Mouse (Mus musculus): ENCODE measurements around the gene Lgals3bp. TPM values are rescaled to one million over a fixed set of nuclear protein-coding genes. Genes with fewer than 3 reads are reported as not detected.

Lgals3bp gene
- polyA plus RNA-seq, 1 experiment from 2014 or later = 3.6 TPM

- Histone ChIP-seq H3K27ac (replicated peaks) (peak within 1 kb of the TSS; percentile 72), H3K4me2 (peak within 1 kb of the TSS; percentile 86), H3K9me3 (replicated peaks) (no peaks in the 10 kb centered on the region), H3K36me3 (no peaks in the 10 kb centered on the region), H3K4me3 (replicated peaks) (peak within 1 kb of the TSS; percentile 67), H3K9ac (replicated peaks) (peak within 1 kb of the TSS; percentile 75), H3K4me1 (peaks cover 51% of the 10 kb centered on the region), H3K27me3 (replicated peaks) (no peaks in the 10 kb centered on the region)
- ATAC-seq (ENCODE audit: low FRiP score) = peak; percentile 93
- WGBS = under 1% methylated on average over 50 of the region's 50 CpGs
Measured at GRCm38 (mm10) chr11:118418834-118419504, 17.1 kb upstream of the Lgals3bp start, which contains the start of gene Cant1. TSS of gene Cant1 (minus strand) at chr11:118419086.

GRCm38 (mm10) chr11:118418442-118418833 is 16.5 kb upstream of the Lgals3bp start:
- WGBS = 2% methylated on average over 12 of the region's 12 CpGs
- peak overlapping the region; percentile 75 for H3K9ac ChIP-seq (replicated peaks)
- peak overlapping the region; percentile 67 for H3K4me3 ChIP-seq (replicated peaks)
- no peaks in the 10 kb centered on the region for H3K27me3 ChIP-seq (replicated peaks)
- H3K9me3 ChIP-seq (replicated peaks) = no peaks in the 10 kb centered on the region
- H3K27ac ChIP-seq (replicated peaks) = peak overlapping the region; percentile 70
- no peaks in the 10 kb centered on the region for H3K36me3 ChIP-seq
- peaks cover 45% of the 10 kb centered on the region for H3K4me1 ChIP-seq
- ATAC-seq (ENCODE audit: low FRiP score) = peak; percentile 43
- peak overlapping the region; percentile 85 for H3K4me2 ChIP-seq

GRCm38 (mm10) chr11:118417496-118417895 is 15.6 kb upstream of the Lgals3bp start:
- no peak for ATAC-seq (ENCODE audit: low FRiP score)
- H3K9me3 ChIP-seq (replicated peaks) = no peaks in the 10 kb centered on the region
- H3K4me1 ChIP-seq = peaks cover 46% of the 10 kb centered on the region
- peak overlapping the region; percentile 75 for H3K9ac ChIP-seq (replicated peaks)
- no peaks in the 10 kb centered on the region for H3K36me3 ChIP-seq
- 95% methylated on average over 9 of the region's 9 CpGs for WGBS
- H3K27ac ChIP-seq (replicated peaks) = no peak overlapping the region
- peak overlapping the region; percentile 85 for H3K4me2 ChIP-seq
- H3K4me3 ChIP-seq (replicated peaks) = peak overlapping the region; percentile 67
- no peaks in the 10 kb centered on the region for H3K27me3 ChIP-seq (replicated peaks)

- no peak overlapping the region for H3K9ac ChIP-seq (replicated peaks)
- WGBS = 81% methylated on average over 7 of the region's 7 CpGs
- H3K27ac ChIP-seq (replicated peaks) = no peak overlapping the region
- H3K4me3 ChIP-seq (replicated peaks) = no peak overlapping the region
- no peak for ATAC-seq (ENCODE audit: low FRiP score)
- peaks cover 46% of the 10 kb centered on the region for H3K4me1 ChIP-seq
- H3K4me2 ChIP-seq = no peak overlapping the region
- peaks cover 2% of the 10 kb centered on the region for H3K36me3 ChIP-seq
- no peaks in the 10 kb centered on the region for H3K9me3 ChIP-seq (replicated peaks)
- H3K27me3 ChIP-seq (replicated peaks) = no peaks in the 10 kb centered on the region
Measured at GRCm38 (mm10) chr11:118416046-118416445, 14.2 kb upstream of the Lgals3bp start.

GRCm38 (mm10) chr11:118415630-118416029 is 13.7 kb upstream of the Lgals3bp start:
- Histone ChIP-seq H3K36me3 (peaks cover 6% of the 10 kb centered on the region), H3K4me2 (no peak overlapping the region), H3K9ac (replicated peaks) (no peak overlapping the region), H3K9me3 (replicated peaks) (no peaks in the 10 kb centered on the region), H3K27me3 (replicated peaks) (no peaks in the 10 kb centered on the region), H3K4me1 (peaks cover 46% of the 10 kb centered on the region), H3K27ac (replicated peaks) (no peak overlapping the region), H3K4me3 (replicated peaks) (no peak overlapping the region)
- WGBS = 87% methylated on average over 6 of the region's 6 CpGs
- no peak for ATAC-seq (ENCODE audit: low FRiP score)

- Histone ChIP-seq H3K4me2 (no peak overlapping the region), H3K36me3 (peaks cover 18% of the 10 kb centered on the region), H3K9ac (replicated peaks) (no peak overlapping the region), H3K27ac (replicated peaks) (no peak overlapping the region), H3K9me3 (replicated peaks) (no peaks in the 10 kb centered on the region), H3K4me3 (replicated peaks) (no peak overlapping the region), H3K27me3 (replicated peaks) (no peaks in the 10 kb centered on the region), H3K4me1 (peaks cover 40% of the 10 kb centered on the region)
- ATAC-seq (ENCODE audit: low FRiP score) = no peak
- WGBS = 94% methylated on average over 5 of the region's 5 CpGs
Measured at GRCm38 (mm10) chr11:118414270-118414669, 12.4 kb upstream of the Lgals3bp start.

- Histone ChIP-seq H3K4me1 (peaks cover 34% of the 10 kb centered on the region), H3K27ac (replicated peaks) (no peak overlapping the region), H3K9me3 (replicated peaks) (no peaks in the 10 kb centered on the region), H3K4me2 (no peak overlapping the region), H3K36me3 (peaks cover 24% of the 10 kb centered on the region), H3K4me3 (replicated peaks) (no peak overlapping the region), H3K9ac (replicated peaks) (no peak overlapping the region), H3K27me3 (replicated peaks) (no peaks in the 10 kb centered on the region)
- 82% methylated on average over 4 of the region's 4 CpGs for WGBS
- no peak for ATAC-seq (ENCODE audit: low FRiP score)
Measured at GRCm38 (mm10) chr11:118413055-118413454, 11.2 kb upstream of the Lgals3bp start.

GRCm38 (mm10) chr11:118412601-118413000 is 10.7 kb upstream of the Lgals3bp start:
- Histone ChIP-seq H3K4me2 (no peak overlapping the region), H3K36me3 (peaks cover 28% of the 10 kb centered on the region), H3K4me3 (replicated peaks) (no peak overlapping the region), H3K9me3 (replicated peaks) (no peaks in the 10 kb centered on the region), H3K27ac (replicated peaks) (no peak overlapping the region), H3K4me1 (peaks cover 30% of the 10 kb centered on the region), H3K9ac (replicated peaks) (no peak overlapping the region), H3K27me3 (replicated peaks) (no peaks in the 10 kb centered on the region)
- WGBS = 91% methylated on average over 2 of the region's 2 CpGs
- no peak for ATAC-seq (ENCODE audit: low FRiP score)

- H3K9ac ChIP-seq (replicated peaks) = no peak overlapping the region
- H3K4me3 ChIP-seq (replicated peaks) = no peak overlapping the region
- 94% methylated on average over 8 of the region's 8 CpGs for WGBS
- no peak for ATAC-seq (ENCODE audit: low FRiP score)
- H3K9me3 ChIP-seq (replicated peaks) = no peaks in the 10 kb centered on the region
- H3K4me2 ChIP-seq = no peak overlapping the region
- H3K27me3 ChIP-seq (replicated peaks) = no peaks in the 10 kb centered on the region
- H3K36me3 ChIP-seq = peaks cover 40% of the 10 kb centered on the region
- H3K27ac ChIP-seq (replicated peaks) = no peak overlapping the region
- H3K4me1 ChIP-seq = peaks cover 16% of the 10 kb centered on the region
Measured at GRCm38 (mm10) chr11:118411271-118411670, 9.4 kb upstream of the Lgals3bp start.

GRCm38 (mm10) chr11:118410479-118410878 is 8.6 kb upstream of the Lgals3bp start:
- H3K27ac ChIP-seq (replicated peaks) = no peak overlapping the region
- no peak overlapping the region for H3K4me2 ChIP-seq
- H3K36me3 ChIP-seq = peaks cover 44% of the 10 kb centered on the region
- H3K9me3 ChIP-seq (replicated peaks) = no peaks in the 10 kb centered on the region
- no peak overlapping the region for H3K9ac ChIP-seq (replicated peaks)
- WGBS = 91% methylated on average over 10 of the region's 10 CpGs
- no peaks in the 10 kb centered on the region for H3K27me3 ChIP-seq (replicated peaks)
- peaks cover 11% of the 10 kb centered on the region; the same call in 1 of the 2 replicates for H3K4me1 ChIP-seq
- no peak for ATAC-seq (ENCODE audit: low FRiP score)
- no peak overlapping the region for H3K4me3 ChIP-seq (replicated peaks)

- Histone ChIP-seq H3K4me3 (replicated peaks) (no peak overlapping the region), H3K36me3 (peaks cover 44% of the 10 kb centered on the region)
Measured at GRCm38 (mm10) chr11:118410073-118410444, 8.2 kb upstream of the Lgals3bp start.

More at GRCm38 (mm10) chr11:118410073-118410444, 8.2 kb upstream of the Lgals3bp start:
- no peak overlapping the region for H3K27ac ChIP-seq (replicated peaks)
- WGBS = 50% methylated on average over 1 of the region's 1 CpGs
- ATAC-seq (ENCODE audit: low FRiP score) = no peak
- no peak overlapping the region for H3K4me2 ChIP-seq
- H3K27me3 ChIP-seq (replicated peaks) = no peaks in the 10 kb centered on the region
- H3K4me1 ChIP-seq = peaks cover 8% of the 10 kb centered on the region; the same call in 1 of the 2 replicates
- H3K9me3 ChIP-seq (replicated peaks) = no peaks in the 10 kb centered on the region
- no peak overlapping the region for H3K9ac ChIP-seq (replicated peaks)
